Mouse (Mus musculus) stomach, embryonic 14.5 days (tissue): ENCODE measurements around the gene Caml. TPM values are rescaled to one million over a fixed set of nuclear protein-coding genes. Genes with fewer than 3 reads are reported as not detected.
"Not testable (repeated sequence)": the region's sequence is repeated elsewhere in the genome, so short reads cannot be mapped to it uniquely, and the experiment has no call there.

Experiments used
- ATAC-seq: fragments of 200-750 bp; cut with Nextera tagmentation; 2 replicates; pipeline ENCODE4 v1.8.0; 2017; ENCODE audit warnings: low read depth, moderate TSS enrichment; ENCODE audit not compliant: insufficient number of reproducible peaks, insufficient read depth, low FRiP score
- H3K27ac ChIP-seq: fragments of 300-500 bp; sonication (generic); 2 replicates; pipeline ENCODE4 v1.5.1; 2014; ENCODE audit warnings: mild to moderate bottlenecking, low read length, moderate library complexity, mixed read lengths
- H3K27me3 ChIP-seq: fragments of 300-500 bp; sonication (generic); 2 replicates; pipeline ENCODE4 v1.6.1; 2014; ENCODE audit warnings: low read length, control low read depth, mixed read lengths; ENCODE audit not compliant: control insufficient read depth, insufficient read depth
- H3K36me3 ChIP-seq: fragments of 300-500 bp; sonication (generic); 2 replicates; pipeline ENCODE4 v1.6.1; 2014; ENCODE audit warnings: mild to moderate bottlenecking, control low read depth, low read length, moderate library complexity, mixed read lengths; ENCODE audit not compliant: control insufficient read depth, insufficient read depth
- H3K4me1 ChIP-seq: fragments of 300-500 bp; sonication (generic); 2 replicates; pipeline ENCODE4 v1.6.1; 2014; ENCODE audit warnings: low read length, control low read depth, mixed read lengths; ENCODE audit not compliant: control insufficient read depth, insufficient read depth
- H3K4me2 ChIP-seq: fragments of 300-500 bp; sonication (generic); replicated peaks from 2 replicates; pipeline ENCODE4 v1.6.1; 2014; ENCODE audit warnings: low read depth, low read length, control low read depth
- H3K4me3 ChIP-seq: fragments of 300-500 bp; sonication (generic); 2 replicates; pipeline ENCODE4 v1.5.1; 2014; ENCODE audit warnings: low read depth, low read length, control low read depth
- H3K9ac ChIP-seq: fragments of 300-500 bp; sonication (generic); replicated peaks from 2 replicates; pipeline ENCODE4 v1.6.1; 2014; ENCODE audit warnings: low read depth, mild to moderate bottlenecking, control low read depth, low read length, moderate library complexity, mixed read lengths
- H3K9me3 ChIP-seq: fragments of 300-500 bp; sonication (generic); 2 replicates; pipeline ENCODE4 v1.6.1; 2016; ENCODE audit warnings: low read depth, low read length, control low read depth; ENCODE audit not compliant: control insufficient read depth
- WGBS: fragments of 180-500 bp; shearing (Covaris S2); extraction: QIAGEN DNeasy Blood & Tissue Kit; methylation state at CpG from one replicate; pipeline ENCODE4 v1.1.7; 2014; 5-methylcytosine and 5-hydroxymethylcytosine counted together
- polyA plus RNA-seq: library from polyadenylated mRNA; unstranded; fragments of >200 nt; fragmentation: Nextera tagmentation; extraction: Ambion mirVana; gene quantifications from 2 replicates; pipeline ENCODE4 v1.2.1, GENCODE M21; 2014

Caml gene
- polyA plus RNA-seq: 57.8 and 58.0 TPM in 2 replicates

DNA sequence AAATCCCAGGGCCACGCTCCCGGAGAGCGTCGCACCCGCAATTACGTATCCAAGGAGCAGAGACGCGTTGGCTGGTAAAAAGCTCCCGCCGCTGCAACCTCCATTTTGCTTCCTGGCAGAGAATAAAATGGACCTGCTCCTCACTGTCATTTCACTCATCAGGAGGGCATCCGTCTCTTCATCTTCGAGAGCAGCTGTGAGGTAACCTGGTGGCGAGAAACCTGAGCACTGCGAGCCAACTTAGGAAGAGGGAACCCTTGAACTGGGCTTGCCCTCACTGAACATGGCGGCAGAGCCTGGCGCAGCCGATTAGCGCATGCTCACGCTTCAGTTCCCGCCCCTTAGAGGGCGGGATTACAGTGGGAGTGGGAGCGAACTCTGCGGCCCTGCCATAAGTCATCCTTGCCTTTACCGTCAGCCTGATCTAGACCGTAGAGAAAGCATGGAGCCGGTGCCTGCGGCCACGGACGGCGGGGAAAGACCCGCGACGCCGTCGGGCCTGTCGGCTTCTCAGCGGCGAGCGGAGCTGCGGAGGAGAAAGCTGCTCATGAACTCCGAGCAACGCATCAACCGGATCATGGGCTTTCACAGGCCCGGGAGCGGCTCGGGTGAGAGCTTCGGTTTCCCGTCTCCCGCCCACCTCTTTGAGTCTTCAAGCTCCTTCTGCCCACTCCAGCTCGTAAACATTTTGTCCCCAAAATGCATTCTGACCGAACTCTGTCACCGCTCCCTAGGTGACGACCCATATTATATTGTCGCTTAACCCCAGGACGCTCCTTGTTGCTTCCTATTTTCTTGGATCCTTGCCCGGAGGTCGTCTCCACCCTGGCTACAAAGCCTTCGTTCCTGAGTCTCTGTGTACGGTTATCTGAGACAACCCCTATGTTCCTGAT is at the start of gene Caml:
TSS of gene Caml (plus strand) at position 357 of the 893 bp plus-strand sequence.
- peak within 1 kb of the TSS; percentile 79 for H3K9ac ChIP-seq
- no peaks in the 10 kb centered on the region for H3K9me3 ChIP-seq
- peak; percentile 98 for ATAC-seq
- peak within 1 kb of the TSS; percentile 85 for H3K27ac ChIP-seq
- H3K27me3 ChIP-seq: no peaks in the 10 kb centered on the region
- peaks cover 16% of the 10 kb centered on the region for H3K4me1 ChIP-seq
- peak within 1 kb of the TSS; percentile 80 for H3K4me3 ChIP-seq
- under 1% methylated on average over 59 of the region's 59 CpGs for WGBS
- H3K4me2 ChIP-seq: peak within 1 kb of the TSS; percentile 86
- H3K36me3 ChIP-seq: peaks cover 7% of the 10 kb centered on the region; the same call in 1 of the 2 replicates

DNA sequence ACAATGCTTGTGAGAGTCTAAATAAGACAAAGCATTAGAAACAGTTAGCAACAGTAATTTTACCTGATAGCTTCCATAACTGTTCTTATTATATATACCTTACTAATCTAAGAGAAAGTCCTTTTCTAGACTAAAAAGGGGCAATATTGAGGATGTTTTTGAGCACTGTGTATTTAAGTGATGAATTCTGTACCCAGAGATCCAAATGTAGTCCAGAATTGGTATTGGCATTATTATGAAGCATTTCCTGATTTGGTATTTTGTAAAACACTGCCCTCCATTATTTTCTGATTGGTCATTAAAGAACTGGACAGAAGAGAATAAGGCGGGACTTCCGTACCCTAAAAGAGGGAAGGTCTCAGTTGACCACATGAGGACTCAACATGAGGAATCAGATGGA is 49.4 kb upstream of the Caml start, which contains the start of gene Tmed9:
TSS of gene Tmed9 (plus strand) at position 301 of the 400 bp plus-strand sequence.
- Histone ChIP-seq H3K27me3 (no peaks in the 10 kb centered on the region), H3K9ac (no peak within 1 kb of the TSS), H3K4me2 (no peak within 1 kb of the TSS), H3K27ac (no peak within 1 kb of the TSS), H3K4me3 (no peak within 1 kb of the TSS), H3K36me3 (no peaks in the 10 kb centered on the region; the same call in 1 of the 2 replicates), H3K4me1 (peaks cover 10% of the 10 kb centered on the region), H3K9me3 (no peaks in the 10 kb centered on the region; the same call in 1 of the 2 replicates)
- no peak for ATAC-seq
- WGBS: 95% methylated on average over 2 of the region's 2 CpGs

- no peak overlapping the region for H3K4me3 ChIP-seq
- H3K9ac ChIP-seq: no peak overlapping the region
- no peaks in the 10 kb centered on the region; the same call in 1 of the 2 replicates for H3K9me3 ChIP-seq
- no peak overlapping the region for H3K27ac ChIP-seq
- WGBS: 74% methylated on average over 5 of the region's 5 CpGs
- H3K4me2 ChIP-seq: no peak overlapping the region
- H3K36me3 ChIP-seq: no peaks in the 10 kb centered on the region
- no peaks in the 10 kb centered on the region for H3K27me3 ChIP-seq
- peaks cover 7% of the 10 kb centered on the region for H3K4me1 ChIP-seq
- ATAC-seq: no peak
These were observed 48.5 kb upstream of the Caml start for GRCm38 (mm10) chr13:55574321-55574720.

DNA sequence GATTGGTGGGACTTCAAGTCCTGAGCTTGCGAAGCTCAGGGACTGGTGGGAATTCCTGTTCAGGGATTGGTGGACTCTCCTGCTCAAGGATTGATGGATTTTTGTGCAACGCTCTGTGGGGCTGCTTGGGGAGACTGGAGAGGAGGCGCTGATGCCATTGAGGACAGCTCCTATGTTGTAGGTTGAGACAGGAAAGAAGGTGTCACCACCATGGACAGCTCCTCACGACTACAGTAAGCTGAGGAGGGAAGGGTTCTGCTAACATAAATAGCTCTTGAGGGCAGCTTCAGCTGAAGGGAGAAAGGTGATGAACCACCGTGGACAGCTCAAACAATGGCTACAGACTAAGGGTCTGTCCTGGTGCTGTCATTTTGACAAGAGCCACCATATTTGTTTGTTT is 46.9 kb upstream of the Caml start:
- Histone ChIP-seq H3K9ac (no peak overlapping the region), H3K27me3 (no peaks in the 10 kb centered on the region), H3K4me1 (no peaks in the 10 kb centered on the region), H3K4me3 (no peak overlapping the region), H3K9me3 (no peaks in the 10 kb centered on the region; the same call in 1 of the 2 replicates), H3K36me3 (no peaks in the 10 kb centered on the region), H3K4me2 (no peak overlapping the region), H3K27ac (no peak overlapping the region)
- WGBS: 50% methylated on average over 5 of the region's 5 CpGs
- no peak for ATAC-seq

- H3K36me3 ChIP-seq, H3K4me3 ChIP-seq, H3K27ac ChIP-seq, H3K4me2 ChIP-seq, H3K9ac ChIP-seq, H3K27me3 ChIP-seq, H3K9me3 ChIP-seq, ATAC-seq, H3K4me1 ChIP-seq: not testable (repeated sequence)
- 78% methylated on average over 6 of the region's 7 CpGs for WGBS
These were observed 45.9 kb upstream of the Caml start for GRCm38 (mm10) chr13:55576872-55577271.

- Histone ChIP-seq H3K4me1 (no peaks in the 10 kb centered on the region), H3K9me3 (no peaks in the 10 kb centered on the region; the same call in 1 of the 2 replicates), H3K9ac (no peak overlapping the region), H3K27me3 (no peaks in the 10 kb centered on the region), H3K4me3 (no peak overlapping the region), H3K4me2 (no peak overlapping the region), H3K36me3 (no peaks in the 10 kb centered on the region), H3K27ac (no peak overlapping the region)
- no peak for ATAC-seq
- WGBS: 75% methylated on average over 4 of the region's 4 CpGs
These were observed 44.7 kb upstream of the Caml start for GRCm38 (mm10) chr13:55578086-55578485.

DNA sequence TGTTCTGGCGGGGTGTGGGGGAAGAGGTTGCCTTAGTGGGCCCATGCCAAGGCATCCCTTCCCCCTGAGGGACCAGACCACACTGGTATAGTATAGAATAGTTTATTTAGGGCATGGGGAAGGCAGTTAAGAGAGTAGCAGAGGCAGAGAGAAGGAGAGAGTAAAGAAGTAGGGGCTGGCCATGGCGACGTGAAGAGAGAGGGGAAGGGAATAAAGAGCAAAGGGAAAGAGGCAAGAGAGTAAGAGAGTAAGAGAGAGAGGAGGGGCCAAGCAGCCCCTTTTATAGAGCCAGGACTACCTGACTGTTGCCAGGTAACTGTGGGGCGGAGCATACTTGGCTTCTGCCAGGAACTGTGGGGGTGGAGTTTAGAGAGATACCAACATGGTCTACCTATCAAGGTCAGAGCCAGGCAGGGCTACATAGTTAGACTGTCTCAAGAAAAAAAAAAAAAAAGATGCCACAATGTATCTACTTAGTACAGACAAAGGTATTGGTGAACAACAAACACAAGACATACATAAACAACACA is 30.8 kb upstream of the Caml start:
- Histone ChIP-seq H3K4me3 (no peak overlapping the region), H3K9me3 (no peaks in the 10 kb centered on the region), H3K36me3 (peaks cover 27% of the 10 kb centered on the region), H3K9ac (no peak overlapping the region), H3K4me2 (no peak overlapping the region), H3K4me1 (peaks cover 7% of the 10 kb centered on the region; the same call in 1 of the 2 replicates), H3K27me3 (no peaks in the 10 kb centered on the region), H3K27ac (no peak overlapping the region)
- 75% methylated on average over 4 of the region's 4 CpGs for WGBS
- ATAC-seq: no peak

DNA sequence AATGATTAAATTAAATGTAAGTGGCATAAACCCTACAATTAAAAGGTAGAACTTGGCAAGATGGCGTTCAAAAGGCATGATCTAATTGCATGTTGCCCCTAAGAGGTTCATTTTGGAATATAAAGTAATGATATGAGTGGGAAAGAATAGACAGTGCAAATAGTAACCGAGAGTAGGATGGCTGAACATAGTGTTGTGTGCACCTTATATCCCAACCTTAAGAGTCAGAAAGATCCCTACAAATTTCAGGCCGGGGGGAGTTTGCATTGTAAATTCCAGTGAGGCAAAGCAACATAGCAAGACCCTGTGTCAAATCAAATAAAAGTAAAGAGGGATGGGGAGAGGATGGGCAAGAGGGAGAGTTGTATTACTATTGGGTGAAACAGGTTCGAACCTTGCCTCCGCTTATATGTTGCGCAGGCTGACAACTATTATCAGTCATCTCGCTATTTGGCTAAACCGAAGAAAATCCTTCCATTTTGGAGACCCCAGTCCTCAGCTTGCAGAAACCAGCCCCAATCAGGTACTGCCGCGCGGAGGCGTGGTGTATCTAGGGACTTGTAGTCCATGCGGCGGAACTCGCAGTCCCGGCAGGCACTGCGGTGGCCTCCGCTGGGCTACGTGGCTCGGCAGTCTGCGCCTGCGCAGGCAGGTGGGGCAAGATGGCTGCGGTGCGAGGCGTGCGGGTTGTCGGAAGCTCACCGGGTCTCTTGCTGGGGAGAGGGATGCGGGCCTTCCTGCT is 30.1 kb upstream of the Caml start:
- H3K27ac ChIP-seq: peak overlapping the region; percentile 59; the same call in 1 of the 2 replicates
- H3K9ac ChIP-seq: peak overlapping the region; percentile 71
- H3K9me3 ChIP-seq: no peaks in the 10 kb centered on the region
- peak overlapping the region; percentile 92 for H3K4me3 ChIP-seq
- ATAC-seq: peak; percentile 98
- H3K4me2 ChIP-seq: peak overlapping the region; percentile 52
- no peaks in the 10 kb centered on the region for H3K27me3 ChIP-seq
- H3K4me1 ChIP-seq: peaks cover 7% of the 10 kb centered on the region; the same call in 1 of the 2 replicates
- peaks cover 34% of the 10 kb centered on the region for H3K36me3 ChIP-seq
- 5% methylated on average over 29 of the region's 29 CpGs for WGBS
